Mouse (Mus musculus) adrenal gland, postnatal 14 days (tissue): Measurements from ENCODE around the gene Dedd2. TPM values are rescaled to one million over a fixed set of nuclear protein-coding genes. Genes with fewer than 3 reads are reported as not detected.

Experiments
- DNase-seq: peaks from one replicate; pipeline ENCODE4 v3.0.0; 2021; ENCODE audit warnings: mixed read lengths
- total RNA-seq: library from RNA; stranded (reverse); gene quantifications from 2 replicates; pipeline ENCODE4 v1.2.3, GENCODE M21; 2021

Gene Dedd2
- total RNA-seq, 1 experiment from 2014 or later = 17.9 TPM

DNA sequence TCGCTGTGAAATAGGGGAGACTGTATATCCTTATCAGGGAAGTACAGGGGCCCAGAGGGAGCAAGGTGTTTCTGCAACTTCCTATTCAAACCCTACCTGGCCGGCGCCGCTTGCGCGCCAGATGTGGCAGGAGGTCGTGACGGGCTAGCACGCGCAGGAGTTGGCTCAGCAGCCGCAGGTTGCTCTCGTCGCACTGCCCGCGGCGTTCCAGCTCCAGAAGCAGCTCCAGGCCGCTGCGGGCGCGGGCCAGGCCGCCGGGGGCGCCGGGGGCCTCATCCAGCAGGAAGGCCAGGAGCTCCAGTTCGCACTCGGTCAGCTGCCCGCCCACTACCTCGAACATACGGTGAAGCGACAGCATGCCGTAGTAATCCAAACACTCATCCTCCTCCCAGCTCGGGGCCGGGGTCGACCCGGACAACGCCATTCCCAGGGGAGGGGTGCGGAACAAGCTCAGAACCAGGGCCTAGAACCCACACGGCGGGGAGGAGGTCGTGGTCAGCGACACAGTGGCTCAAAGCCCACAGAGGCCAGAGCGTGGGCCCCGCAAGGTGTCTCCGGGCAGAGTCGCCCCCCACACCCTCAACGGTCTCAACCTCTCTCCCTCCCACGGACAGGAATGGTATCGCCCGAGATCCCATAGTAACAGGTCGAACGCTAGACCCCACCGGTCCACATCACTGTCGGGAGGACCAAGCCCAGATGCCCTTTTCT lies 1.6 kb downstream of the Dedd2 start:
- DNase-seq = peak; percentile 67

DNA sequence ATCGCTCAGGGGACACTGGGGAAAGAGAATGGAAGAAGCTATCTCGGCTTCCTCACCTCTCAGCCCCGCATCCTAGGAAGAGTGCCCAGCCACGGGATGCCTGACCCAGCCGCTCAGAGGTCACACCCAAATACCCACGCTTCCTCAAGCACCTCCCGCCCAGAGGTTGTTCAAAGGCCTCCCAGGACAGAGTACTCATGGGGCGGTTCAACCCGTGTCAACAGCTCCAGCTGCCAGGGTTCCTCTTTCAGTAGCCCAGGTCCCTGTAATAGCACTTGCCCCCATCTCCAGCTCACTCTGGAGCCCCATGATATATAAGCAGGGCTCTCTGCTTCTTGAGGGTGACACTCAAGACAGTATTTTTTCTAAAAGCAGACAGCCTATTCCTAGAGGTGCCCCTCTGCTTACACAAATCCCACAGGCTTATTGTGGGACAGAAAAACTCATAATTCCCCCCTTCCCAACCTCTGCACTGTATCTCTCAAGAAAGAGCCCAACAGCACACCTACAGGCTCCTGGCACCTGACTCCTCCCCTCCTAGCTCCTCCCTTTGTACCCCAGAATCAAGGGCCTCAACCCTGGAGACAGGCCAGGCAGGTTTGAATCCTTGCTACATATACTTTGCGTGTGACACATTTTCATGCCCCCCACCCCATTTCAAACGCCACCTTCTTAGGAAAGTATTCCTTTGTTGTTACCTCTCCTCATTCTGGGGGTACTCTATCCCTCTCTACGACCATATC lies 2.6 kb downstream of the Dedd2 start:
- no peak for DNase-seq

DNA sequence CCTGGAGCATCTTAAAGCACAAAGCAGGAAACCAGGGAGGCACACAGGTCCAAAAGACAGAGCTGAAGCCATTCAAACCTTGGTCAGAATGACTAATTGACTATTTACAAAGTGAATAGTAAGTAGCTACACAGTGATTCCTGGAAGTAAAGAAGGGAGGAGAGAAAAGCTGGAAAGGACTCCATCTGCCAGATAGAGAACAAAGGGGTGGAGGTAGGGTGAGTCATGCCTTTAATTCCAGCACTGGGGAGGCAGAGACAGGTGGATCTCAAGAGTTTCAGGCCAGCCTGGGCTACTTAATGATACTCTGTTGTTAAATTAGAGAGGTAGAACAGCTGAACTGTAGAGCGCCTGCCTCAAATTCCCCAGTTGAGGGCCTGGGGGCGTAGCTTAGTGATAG lies 6.2 kb downstream of the Dedd2 start:
- DNase-seq = no peak

DNA sequence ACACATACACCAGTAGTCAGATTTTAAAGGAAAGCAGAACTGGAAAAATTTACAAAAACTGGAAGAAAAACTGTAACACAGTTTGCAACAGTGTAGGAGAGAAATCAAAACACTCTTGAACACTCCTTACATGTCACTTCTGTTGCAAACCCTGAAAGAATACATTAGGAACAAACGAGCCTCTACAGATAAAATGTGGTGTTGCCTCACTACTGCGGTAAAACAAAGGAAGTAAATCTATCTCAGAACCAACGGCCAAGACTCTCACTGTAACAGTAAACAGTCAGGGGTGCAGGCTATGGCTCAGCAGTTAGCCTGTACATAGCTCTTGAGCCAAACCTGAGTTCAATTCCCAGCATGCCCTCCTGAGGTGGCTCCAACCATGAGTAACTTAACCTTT lies 7.3 kb downstream of the Dedd2 start:
- no peak for DNase-seq

DNA sequence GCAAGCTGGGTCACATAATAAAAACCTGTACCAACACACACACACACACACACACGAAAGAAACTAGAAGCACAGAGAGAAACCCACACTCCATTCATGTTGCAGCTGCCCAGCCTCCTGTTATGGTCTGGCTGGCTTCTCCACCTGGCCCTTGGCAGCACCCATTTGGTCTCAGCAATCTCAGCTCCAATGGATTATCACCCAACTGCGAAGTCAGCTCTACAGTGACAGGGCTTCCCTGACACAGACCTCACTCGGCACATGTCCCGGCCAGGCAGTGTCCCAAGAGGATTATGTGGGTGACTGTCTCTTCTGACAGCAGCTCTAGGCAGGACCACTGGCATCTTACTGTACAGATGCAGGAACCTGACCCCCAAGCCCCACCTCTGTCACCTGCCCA lies 9.9 kb downstream of the Dedd2 start:
- no peak for DNase-seq

DNA sequence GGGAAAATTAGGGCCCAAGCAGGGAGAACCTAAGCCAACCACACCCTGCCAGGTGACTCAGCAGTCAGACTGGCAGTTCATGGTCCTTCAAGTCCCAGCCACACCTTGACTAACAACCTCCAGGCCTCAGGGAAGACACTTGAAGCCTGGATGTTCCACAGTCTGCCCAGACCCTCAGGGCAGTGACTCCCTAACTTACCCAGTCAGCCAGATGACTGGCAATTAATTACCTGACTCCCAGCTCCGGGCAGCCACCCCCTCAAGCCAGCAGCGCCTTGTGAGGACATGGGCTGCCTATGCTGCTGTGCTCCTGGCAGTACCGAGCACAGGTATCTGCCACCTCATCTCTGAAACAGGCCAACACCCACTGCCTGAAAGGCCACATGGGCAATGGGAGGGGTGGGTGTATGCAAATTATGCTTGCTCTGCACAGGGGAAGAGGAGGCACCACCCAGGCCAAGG lies 11.2 kb downstream of the Dedd2 start:
- DNase-seq = peak; percentile 20

DNA sequence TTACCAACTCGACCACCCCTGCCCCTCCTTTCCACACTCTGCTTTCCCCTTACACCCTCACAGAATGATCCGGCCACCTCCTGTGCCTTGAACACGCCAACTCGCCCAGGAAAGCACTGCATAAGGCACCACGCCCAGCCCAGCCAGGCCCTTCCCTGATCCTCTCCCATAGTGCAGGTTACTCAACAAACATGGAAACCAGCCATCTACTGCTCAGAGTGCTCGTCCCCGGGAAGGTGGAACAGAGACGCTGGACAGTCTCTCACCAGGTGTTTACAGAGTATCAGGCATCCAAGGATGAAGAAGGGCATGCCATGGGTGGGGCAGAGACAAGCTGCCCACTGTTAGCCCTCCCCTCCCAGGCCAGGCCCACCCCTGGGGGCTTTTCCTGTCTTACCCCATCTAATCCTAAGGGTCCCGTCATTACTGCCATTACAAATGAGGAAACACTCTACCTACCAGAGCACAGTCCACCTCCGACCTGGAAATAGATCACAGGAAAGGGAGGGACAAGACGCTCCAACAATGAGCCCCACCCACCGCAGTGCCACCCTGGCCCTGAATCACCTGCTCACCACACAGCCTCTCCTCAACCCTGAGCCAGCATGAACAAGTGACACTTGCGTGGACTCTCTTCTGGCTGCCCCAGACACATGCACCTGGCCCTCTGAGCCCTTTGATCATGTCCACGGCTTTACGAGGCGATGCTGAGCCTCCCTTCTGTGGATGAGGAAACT lies 14.2 kb downstream of the Dedd2 start:
- DNase-seq = peak; percentile 58

DNA sequence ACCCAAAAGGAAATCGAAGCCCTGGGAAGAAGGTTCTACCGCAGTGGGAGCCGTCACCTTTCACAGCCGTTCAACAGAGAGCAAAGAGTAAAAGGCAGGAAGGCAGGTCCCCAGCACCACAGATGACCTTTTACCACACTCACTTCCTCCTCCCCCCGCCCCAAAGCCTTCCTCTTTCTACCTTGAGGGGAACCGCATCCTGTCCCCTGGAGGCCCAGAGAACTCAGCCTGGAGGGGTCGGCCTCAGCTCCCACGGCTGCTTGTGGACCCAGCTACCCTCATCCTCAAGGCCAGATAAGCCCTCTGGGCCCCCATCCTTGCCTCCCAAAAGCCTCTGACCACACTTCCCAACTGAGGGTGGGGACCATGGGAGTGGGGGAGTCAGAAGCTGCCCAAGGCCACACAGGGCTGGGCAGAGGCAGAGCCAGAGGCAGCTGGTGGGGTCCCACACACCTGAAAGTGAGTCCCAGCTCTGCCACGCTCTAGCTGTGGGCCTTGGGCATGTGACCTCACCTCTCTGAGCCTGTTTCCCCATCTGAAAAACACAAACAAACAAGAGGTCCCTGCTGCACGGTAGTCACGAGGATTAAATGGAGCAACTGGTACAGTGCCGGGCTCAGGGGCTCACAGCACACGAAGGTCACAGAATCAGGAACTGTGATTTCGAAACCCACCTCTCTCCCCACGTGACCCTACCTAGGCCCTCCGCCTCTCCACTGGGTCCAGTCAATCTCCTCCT lies 14.9 kb downstream of the Dedd2 start:
- peak; percentile 37 for DNase-seq

DNA sequence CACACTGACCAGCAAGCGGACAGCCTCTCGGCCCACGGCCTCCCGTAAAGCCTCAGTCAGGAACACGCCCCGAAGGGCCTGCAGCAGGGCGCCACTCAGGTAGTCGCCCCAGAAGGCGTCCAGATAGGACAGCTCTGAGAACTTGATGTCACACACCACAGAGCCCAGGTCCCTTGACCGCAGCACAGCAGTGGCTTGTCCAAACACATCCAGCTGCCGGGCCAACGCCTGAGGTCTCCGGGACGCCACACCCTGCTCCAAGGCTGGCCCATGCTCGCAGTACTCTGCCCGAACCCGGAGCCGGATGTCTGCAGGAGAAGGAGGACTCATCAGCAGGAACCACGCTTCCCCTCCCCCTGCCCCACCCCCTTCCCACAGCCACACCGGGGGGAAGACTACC lies 16.8 kb downstream of the Dedd2 start:
- no peak for DNase-seq

DNA sequence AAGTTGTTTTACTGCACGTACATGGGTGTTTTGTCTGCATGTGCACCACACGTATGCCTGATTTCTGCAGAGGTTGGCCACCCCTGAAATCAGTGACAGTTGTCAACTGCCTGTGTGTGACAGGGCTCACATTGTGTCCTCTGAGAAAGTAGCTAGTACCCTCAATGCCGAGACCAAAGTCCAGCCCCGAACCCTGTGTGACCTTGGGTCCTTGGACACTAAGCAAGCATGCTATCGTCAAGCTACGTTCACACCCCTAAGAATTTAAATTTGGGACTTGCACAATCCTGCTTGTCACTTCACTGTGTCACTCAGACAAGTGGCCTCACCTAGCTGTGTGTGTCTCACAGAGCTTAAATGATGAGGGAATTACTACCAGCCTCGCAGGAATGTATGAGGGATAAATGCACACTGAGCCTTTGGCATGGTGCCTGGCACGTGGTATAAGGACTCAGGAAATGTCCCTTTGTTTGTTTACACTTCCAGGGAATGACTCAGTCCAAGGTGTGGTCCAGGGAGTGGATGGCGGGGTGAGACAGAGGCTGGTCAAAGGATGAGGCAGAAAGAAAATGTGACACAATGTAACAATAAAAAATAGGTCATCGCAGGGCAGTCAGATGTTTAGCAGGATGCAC lies 22.9 kb downstream of the Dedd2 start:
- no peak for DNase-seq

DNA sequence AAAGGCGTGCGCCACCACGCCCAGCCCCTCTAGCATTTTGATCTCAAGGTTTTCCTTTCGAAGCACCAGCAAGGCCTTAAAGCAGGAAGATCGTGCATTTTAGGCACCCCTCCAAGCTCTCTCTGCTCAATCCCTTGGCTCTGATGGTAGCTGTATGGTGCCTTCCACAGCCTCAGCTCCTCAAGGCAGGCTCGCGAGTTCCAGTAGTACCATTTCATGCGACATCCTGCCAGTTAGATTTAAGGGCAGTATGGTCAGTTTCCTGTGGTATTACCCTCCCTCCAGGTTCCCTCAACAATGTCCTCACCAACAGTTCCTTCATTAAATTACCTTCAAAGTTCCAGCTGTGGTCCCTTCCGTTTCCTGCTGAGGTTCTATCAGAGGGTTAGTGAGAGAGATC lies 24.3 kb downstream of the Dedd2 start:
- DNase-seq = no peak

DNA sequence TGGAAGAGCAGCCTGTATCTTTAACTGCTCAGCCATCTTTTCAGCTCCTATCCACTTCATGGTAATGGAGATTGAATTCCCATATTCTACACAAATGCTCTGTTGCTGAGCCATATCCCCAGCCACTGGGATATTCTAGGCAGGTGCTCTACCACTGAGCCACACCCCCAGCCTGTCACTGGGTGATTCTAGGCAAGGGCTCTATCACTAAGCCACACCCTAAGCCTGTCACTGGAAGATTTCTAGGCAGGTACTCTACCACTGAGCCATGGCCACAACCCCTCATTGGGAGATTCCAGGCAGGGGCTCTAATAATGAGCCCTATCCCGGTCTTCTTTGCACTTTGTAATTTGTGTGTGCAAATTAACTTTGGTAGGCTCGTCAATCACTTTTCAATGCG lies 25.3 kb downstream of the Dedd2 start:
- DNase-seq = no peak

DNA sequence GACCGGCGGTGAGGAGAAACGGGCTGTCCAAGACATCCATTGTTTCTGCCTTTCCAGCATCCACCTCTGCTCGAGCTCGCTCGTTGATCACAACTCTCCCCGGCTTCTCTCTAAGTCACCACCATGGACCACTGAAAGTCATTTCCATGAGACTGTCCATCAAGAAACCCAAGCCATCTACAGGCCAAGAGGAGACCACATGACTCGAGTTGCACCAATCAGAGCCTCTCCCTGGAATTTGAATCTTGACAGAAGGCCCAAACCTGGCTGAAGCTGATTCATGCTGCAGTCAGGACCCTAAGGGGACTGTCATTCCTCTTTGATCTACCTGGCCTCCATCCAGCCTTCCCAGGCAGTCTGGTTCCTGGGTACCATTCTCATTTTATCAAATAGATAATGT lies 28.3 kb downstream of the Dedd2 start:
- no peak for DNase-seq

DNA sequence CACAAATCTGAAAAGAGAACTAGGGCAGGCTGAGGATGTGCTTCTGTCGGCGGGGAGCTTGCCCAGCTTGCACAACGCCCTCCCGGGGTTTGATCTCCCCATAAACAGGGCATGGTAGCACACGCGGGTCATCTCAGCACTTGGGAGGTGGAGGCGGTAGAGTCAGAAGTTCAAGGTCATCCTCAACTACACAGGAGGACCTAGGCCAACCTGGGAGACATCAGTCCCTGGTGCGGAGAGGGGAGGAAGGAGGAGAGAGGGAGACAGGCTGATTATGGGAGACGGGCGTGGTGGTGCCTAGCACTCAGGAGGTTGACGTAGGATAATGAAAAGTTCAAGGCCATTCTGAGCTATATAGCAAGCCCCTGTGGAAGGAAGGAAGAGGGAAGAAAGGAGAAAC lies 29.6 kb downstream of the Dedd2 start:
- no peak for DNase-seq

DNA sequence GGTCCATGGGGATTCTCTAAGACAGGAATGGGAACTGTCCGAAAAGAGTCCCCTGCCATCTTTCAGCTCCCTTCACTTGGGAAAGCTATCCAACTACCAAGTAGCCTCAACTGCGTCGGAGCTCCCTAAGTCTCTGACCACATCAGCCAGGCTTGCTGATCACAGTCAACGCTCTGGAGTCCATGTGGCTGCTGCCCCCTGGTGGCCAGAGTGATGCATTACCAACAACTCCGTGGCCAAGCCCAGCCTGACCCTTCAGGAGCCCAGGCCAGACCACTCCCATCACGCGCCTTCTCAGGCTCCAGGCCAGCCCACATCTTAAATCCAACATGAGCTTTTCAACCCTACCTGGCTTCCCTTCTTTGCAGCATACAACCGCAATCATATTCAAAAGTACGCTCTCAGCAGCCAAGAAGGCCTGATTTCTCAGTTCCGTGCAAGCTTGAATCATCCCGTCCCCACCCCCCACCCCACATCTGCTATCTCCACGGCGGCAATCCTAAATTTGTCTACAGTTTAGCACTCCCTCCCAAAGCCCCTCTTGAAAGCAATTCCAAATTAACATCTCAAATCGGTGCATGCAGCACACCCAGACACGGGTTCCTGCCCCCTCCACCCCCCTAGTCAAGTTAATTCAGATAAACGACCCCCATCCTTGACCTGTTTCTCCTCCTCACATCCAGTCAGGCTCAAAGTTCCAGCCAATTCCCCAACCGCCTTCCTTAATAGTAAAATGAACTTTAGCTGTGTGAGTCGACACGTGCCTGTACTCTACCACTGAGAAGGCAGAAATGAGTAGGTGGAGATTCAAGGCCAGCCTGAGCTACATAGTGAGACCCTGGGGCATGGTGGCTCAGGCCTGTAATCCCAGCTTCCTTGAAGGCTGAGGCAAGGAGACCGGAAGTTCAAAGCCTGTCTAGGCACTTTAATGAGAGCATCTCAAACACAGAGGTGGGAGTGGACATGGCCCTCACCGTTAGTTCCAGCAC lies 32.5 kb downstream of the Dedd2 start:
- peak; percentile 92 for DNase-seq

DNA sequence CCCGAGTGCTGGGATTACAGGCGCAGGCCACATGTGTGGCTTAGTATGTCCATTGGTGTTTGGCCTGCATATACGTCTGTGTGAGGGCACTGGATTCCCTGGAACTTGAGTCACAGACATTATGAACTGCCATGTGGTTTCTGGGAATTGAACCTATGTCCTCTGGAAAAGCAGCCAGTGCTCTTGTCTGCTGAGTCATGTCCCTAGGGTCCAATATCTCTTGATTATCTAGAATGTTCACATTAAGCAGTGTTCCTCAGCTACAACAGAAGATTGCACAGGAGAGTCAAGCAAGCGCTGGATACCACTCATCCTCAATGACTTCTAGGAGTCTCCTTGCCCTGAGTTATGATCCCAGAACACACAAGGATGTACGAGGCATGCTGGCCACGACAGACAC lies 36.3 kb downstream of the Dedd2 start:
- no peak for DNase-seq

DNA sequence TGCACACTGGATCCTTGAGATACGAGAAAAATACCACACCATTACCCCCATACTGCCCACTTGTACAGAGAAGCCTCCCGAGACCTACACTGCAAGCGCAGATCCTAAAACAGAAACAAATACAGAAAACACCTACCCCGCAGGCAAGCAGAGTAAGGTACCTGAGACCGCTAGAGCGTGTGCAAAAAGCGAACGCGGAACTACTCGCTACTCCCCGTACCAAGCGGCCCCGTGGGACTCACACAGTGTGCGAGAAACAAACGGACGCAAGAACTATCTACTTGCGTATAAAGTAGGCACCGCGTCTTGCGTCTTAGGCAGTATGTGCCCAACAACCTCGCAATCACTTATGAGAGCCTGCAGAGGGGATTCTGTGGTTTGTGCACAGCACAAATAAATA lies 38.6 kb downstream of the Dedd2 start:
- DNase-seq = no peak

DNA sequence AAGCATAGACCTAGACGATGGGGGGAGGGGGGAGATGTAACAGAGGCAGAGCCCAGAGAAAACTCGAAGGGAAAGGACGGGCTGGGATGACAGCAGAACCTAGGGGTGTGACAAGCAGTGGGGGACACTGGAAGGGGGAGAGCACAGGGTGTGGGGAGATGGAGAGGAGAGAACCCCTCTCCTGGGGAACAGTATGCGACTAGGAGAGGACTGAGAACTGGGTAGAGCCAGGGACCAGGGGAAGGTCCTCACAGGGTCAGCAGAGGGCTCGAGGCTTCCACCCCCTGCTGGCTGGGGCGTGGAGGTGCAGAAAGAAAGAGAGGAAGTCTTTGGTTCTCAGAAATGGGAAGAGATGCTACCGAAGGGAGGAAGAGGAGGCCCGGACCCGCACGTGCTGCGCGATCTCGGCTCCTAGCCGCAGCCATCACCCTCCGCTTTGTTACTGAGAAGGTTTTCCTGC lies 39.1 kb downstream of the Dedd2 start:
- DNase-seq = peak; percentile 62

DNA sequence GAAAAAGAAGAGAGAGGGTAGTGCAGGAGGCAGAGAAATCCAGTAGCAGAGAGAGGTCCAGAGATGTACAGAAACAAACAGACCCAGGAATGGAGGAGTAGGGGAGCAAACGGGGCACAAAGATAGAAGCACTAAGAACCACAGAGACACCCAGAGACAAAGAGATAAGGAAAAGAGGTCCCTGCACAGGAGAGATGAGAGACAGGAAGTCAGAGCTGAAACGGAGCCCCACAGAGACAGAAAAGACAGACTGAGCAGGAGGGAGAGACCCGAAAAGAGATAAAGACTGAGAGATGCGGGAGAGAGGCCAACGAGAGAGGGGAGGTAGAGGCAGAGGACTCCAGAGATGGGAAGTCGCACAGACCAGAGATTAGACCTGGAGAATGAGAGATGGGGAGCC lies 39.9 kb downstream of the Dedd2 start:
- no peak for DNase-seq

DNA sequence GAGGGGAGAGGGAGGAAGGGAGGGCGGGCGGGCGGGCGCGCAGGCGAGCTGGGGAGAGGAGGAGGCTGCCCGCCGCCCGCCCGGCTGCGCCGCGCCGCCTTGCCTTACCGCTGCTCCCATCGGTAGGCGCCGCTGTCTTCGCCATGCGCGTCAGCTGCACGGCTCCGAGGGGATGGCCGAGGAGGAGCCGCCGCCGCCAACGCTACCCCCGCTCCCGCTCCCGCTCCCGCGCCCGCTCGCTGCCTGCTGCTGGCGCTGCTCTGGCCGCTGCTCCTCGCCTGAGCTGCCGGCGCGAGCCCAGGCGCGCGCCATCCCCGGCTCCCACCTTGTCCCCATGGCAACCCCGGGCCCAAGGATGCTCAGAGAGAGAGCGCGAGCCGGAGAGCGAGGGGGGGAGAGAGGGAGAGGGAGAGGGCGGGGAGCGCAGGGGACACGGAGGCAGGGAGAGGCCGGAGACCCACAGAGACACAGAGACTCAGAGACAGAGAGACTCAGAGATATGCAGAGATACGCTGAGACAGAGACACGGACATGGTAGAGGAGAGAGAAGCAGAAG lies 40.7 kb downstream of the Dedd2 start, which contains the start of gene Pou2f2:
Gene Pou2f2 (minus strand): TSS at position 121 of the 556 bp plus-strand sequence.
- DNase-seq = peak; percentile 79
